Mouse (Mus musculus) left cerebral cortex, postnatal 10 days (tissue): ENCODE measurements around the gene Ifitm5. TPM values are rescaled to one million over a fixed set of nuclear protein-coding genes. Genes with fewer than 3 reads are reported as not detected.

Source experiments
- DNase-seq, 2 experiments: peaks; one replicate each; pipeline ENCODE4 v3.0.0; 2021 to 2022; ENCODE audit warnings: low spot score in 2 of 2, mixed read lengths in 1 of 2; ENCODE audit errors: extremely low spot score in 1 of 2
- intact Hi-C: fragments of 180-260 bp; cut with DNase I; formaldehyde crosslinking; loops from one replicate; pipeline ENCODE4 v1.15.1; 2025
- total RNA-seq, 2 experiments: library from RNA; stranded (reverse); gene quantifications; 2 replicates each; pipeline ENCODE4 v1.2.3; 2021

Gene Ifitm5
- total RNA-seq, 2 experiments from 2014 or later, result not detected

DNA sequence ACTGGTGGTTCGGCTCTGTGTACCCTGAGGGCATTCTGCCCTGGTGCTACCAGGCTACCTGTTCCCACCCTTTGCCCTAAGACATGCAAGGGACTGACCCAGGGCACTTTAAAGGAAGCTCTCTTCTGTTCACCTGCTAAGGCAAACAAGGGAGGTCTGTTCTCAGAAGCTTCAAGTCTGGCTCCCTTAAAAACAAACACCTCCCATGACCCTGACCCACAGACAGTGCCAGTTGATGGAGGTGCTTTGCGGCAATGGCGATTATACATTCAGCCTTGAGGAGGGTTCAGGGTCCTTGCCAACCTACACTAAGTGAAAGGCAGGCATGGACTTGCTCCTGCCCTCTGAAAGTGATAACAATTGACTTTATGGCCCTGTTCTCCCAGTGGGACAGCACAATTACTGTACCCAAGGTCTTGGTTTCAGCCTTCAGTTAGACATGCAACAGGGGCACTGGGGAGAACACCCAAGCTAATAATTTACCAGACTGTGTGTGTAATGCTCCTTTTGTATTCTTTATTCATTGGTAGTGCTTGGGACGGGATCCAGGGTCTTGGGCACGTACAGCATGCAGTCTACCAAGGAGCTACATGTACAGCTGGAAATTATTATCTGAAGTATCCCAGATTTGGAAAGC lies 37.1 kb downstream of the Ifitm5 start:
- intact Hi-C loops, result no loop called here
- DNase-seq, result no peak

DNA sequence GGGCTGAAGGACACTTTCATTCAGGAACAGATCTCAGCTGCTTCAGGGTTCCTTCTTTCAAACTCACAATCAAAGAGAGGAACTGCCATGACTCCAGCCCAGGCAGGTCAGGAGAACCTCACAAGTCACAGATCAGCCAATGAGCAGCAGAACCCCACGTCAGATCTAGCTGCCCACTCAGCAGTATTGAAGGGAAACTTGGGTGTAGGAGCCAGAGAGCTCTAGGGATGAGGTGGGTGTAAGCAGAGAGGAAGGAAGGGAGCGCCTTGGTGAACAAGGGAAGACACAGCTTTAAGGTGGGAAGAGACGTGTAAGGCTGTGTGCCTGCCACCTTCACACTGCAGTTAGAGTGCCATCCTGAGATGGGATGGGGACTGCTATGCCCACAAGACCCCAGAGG lies 37.8 kb downstream of the Ifitm5 start:
- DNase-seq, result no peak
- intact Hi-C loops, result no loop called here

DNA sequence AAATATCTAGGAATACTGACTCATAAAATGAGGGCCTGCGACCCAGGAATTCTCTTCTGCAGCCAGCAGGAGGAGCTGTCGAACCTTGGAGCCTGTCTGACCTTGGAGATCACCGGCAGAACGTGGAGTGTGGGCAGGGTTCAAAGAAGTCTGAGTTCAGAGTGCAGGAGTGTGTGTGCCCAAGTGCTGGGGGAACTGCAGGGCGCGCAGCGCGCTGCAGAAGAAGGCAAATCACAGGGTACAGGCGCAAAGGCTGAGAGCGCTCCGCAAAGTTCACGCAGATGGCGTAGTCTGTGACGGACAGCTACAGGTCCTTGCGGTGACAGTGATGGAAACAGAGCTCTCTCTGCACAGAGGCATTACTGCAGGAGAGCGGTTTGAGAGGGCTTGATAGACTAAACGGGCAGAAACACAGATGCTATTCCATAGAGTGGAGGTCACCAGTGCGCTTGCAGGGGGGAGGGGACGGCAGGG lies 41.4 kb downstream of the Ifitm5 start:
- DNase-seq, result peak; percentile 48 to 73
- intact Hi-C loops, result loop anchor here (1.0 to 5.0 kb wide), 2 partner anchors 140 to 269 kb away; no protein-coding TSS in a partner anchor

DNA sequence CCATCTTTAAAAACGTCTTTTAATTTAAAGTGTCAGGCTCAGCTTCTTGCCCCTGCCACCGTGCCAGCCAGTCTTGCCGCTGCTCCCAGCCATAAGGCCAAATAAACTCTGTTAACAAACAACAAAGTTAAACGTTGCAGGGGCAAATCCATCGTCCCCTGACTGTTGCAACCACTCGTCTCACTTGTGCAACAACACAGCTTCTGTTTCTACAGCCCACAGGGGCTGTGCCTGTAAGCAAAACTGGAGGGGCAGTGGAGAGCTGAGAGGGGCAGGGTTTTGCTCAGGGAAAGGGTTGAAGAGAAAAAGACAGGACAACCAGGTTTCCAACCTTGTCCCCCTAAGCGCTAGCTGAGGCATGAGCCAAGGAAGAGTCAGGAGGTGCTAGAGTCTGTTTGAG lies 41.9 kb downstream of the Ifitm5 start:
- intact Hi-C loops, result loop anchor here (1.0 to 5.0 kb wide), 2 partner anchors 140 to 269 kb away; no protein-coding TSS in a partner anchor

DNA sequence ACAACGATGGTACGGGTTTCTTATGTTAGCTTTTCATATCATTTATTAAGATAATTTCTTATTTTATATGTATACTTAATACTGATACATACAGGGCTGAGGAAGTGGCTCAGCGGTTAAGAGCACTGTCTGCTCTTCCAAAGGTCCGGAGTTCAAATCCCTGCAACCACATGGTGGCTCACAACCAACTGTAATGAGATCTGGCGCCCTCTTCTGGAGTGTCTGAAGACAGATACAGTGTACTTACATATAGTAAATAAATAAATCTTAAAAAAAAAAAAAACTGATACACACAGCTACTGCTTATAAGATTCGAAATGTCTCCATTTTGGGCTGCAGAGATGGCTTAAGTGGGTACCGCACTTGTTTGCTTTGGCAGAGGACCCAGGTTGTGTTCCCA lies 42.4 kb downstream of the Ifitm5 start:
- intact Hi-C loops, result loop anchor here (1.0 to 5.0 kb wide), 2 partner anchors 141 to 270 kb away; no protein-coding TSS in a partner anchor
- no peak for DNase-seq

More for the DNA sequence above, 41.9 kb downstream of the Ifitm5 start:
- no peak for DNase-seq

DNA sequence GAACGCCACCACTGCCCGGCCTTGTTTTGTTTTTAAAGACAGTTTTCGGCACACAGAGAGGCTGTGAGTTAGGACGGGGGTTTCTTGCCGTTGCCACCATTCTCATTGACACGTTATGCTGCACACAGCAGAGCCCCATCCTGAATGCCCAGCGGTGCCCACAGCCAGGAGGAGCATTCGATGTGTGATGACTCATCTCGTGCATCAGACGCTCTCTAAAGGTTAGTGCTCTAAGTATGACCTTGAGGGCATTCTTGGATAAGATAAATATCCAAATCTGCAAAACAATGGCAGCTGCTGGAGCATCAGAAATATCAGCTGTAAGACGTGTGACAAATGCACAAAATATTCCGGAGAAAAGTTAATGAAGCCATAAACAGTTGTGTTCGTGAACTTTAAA lies 43.0 kb downstream of the Ifitm5 start:
- intact Hi-C loops, result loop anchor here (5.0 kb wide), 1 partner anchor 270 kb away; no protein-coding TSS in a partner anchor
- DNase-seq, result no peak

DNA sequence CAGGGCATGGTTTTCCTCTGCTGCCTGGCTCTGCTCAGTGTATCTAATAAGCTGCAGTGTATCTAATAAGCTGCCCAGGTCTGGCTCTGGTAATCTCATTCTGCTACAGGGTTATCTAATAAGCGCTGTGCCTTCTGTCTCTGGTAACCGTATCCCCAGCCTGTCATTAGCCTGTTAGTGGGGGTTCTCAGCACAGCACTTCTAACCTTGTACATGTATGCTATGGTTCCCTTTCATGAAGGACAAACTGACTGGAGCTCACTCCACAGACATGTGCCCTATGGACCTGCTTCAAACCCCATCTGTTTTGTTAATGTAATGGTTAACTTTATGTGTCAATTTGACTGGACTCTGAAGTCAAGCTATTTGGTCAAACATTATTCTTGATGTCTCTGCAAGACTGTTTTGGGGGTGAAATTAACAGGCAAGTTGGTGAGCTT lies 44.4 kb downstream of the Ifitm5 start:
- intact Hi-C loops, result loop anchor here (5.0 kb wide), 1 partner anchor 272 kb away; no protein-coding TSS in a partner anchor
- DNase-seq, result no peak

DNA sequence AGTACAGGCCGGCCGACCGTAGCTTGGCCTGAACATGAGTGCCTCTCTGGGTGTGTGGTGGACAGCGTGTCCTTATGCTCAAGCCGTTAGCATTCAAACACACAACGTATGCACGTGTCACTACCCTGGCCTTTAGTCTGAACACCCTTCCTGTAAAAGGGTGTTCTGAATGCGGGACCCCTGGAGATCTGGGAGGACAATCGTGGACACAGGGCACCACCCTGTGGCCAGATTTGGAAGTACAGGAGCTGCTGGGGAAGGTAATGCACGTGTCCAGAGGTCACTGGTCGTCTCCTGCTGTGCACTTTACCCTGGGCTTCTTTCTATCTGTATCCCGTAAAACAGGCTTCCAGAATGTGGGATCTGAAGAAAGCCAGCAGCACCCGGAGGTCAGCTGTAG lies 46.9 kb downstream of the Ifitm5 start:
- peak; percentile 40 to 80 for DNase-seq
- intact Hi-C loops, result loop anchor here (2.0 kb wide), 1 partner anchor 58 kb away; the partner anchor contains the start of gene Scgb1c1

DNA sequence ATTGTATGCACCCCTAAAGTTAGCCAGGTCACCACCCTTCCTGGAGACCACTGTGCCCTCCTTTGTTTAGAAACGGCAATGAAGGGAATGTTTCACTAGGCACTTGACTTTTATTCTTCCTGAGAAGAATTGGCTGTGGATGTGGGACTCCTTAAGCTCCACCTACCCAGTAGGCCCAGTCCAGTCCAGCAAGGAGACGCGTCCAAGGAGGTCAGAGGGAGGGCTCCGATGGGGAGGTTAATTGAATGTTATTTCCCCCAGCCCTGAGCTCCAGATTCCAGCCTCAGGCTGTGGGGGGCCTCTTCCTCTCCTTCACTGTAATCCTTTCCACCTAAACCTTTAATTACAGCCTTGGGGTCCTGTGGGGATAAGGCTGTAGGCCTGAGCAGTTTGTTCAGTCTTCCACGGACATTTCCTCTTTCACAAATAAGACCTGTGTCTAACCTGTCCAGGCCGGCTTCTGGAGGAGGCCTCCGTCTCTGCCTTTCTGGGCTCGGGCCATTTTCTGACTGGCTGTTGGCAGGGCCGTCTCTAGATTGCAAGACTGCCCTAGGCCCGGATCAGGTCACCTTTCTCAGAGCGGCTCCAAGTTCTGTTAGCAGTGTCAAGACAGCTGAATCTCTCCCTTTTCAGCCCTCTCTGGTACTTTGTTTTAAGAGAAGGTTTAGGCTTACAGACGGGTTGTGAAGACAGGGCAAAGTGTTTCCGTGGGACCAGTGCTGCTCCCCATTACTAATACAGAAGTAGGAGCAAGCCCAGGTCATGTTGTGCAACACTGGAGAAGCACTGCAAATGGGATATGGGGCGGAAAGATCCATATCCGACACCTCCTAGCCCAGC lies 47.8 kb downstream of the Ifitm5 start:
- no peak for DNase-seq
- intact Hi-C loops, result loop anchor here (2.0 kb wide), 1 partner anchor 57 kb away; the partner anchor contains the start of gene Scgb1c1

DNA sequence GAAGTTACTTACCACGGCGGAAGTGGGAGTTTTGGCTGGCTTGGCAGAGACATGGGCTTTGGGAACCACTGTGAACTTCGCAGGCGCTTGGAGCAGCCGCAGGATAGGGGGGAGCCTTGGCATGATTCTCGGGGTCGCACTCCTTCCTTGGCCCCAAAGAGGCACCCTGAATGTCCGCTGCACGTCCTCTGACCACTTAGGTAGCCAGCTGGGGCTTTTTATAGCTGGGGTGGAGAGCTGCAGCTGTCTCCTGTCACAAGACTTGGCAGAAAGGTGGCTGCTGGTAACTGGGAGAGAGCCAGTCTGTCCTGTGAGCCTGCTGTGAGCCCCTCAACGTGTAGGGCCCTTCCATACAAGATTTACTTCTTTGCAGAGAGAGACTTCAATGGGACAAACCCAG lies 49.9 kb downstream of the Ifitm5 start, which contains the start of gene Cox8b:
Gene Cox8b, minus strand, starts transcription at position 227 of the 400 bp plus-strand sequence.
- no peak for DNase-seq
- intact Hi-C loops, result no loop called here

DNA sequence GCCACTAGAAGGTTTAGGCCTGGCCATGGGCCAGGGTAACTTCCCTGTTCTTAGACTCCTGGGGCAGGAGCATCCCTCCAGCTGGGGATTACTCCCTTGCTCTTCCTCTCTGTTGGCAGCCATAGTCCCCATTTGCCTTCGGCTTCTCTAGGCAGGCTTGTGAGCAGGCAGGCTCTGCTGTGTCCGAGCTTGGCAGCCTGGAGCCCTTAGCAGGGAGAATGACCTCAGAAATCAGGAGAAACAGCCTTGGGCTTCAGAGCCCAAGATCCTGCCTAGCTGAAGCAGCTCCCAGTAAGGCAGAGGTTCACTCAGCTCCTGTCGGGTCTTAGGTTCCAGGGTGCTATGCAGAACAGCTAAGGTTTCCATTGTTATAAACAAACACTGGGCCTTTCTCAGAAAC lies 51.0 kb downstream of the Ifitm5 start:
- DNase-seq, result no peak
- intact Hi-C loops, result no loop called here

Other genes starting within 250 kb of the Ifitm5 start
- not detected for gene Cyp2e1, start 186.6 kb downstream of the Ifitm5 start, total RNA-seq
- gene Syce1, start 162.4 kb downstream of the Ifitm5 start, total RNA-seq, result under 1 TPM in 1 of 2 experiments, not detected in 1; 0.54 TPM
- 10 to 100 TPM; 13.1 to 14.4 TPM for gene Zfp941, start 128.1 kb downstream of the Ifitm5 start, total RNA-seq
- gene Urah, start 115.3 kb downstream of the Ifitm5 start, total RNA-seq, result under 1 TPM in 1 of 2 experiments, not detected in 1; 0.69 TPM
- not detected for gene Scgb1c1, start 104.7 kb downstream of the Ifitm5 start, total RNA-seq
- not detected for gene Odf3, start 102.5 kb downstream of the Ifitm5 start, total RNA-seq
- 1 to 10 TPM in 1 of 2 experiments, under 1 TPM in 1; 0.89 to 1.1 TPM for gene Gm45785, start 94.0 kb downstream of the Ifitm5 start, total RNA-seq
- gene Ric8a, start 93.3 kb downstream of the Ifitm5 start, total RNA-seq, result 10 to 100 TPM; 92.0 to 93.3 TPM
- 10 to 100 TPM; 24.4 to 25.1 TPM for gene Bet1l, start 92.7 kb downstream of the Ifitm5 start, total RNA-seq
- 100 to 1,000 TPM; 144 to 153 TPM for gene Psmd13, start 68.3 kb downstream of the Ifitm5 start, total RNA-seq
- gene Sirt3, start 68.0 kb downstream of the Ifitm5 start, total RNA-seq, result 10 to 100 TPM; 52.5 to 53.0 TPM
- gene Cox8b, start 49.8 kb downstream of the Ifitm5 start, total RNA-seq, result not detected
- under 1 TPM; 0.39 to 0.67 TPM for gene Nlrp6, start 29.4 kb downstream of the Ifitm5 start, total RNA-seq
- 1 to 10 TPM; 2.4 to 3.9 TPM for gene Pgghg, start 8.9 kb downstream of the Ifitm5 start, total RNA-seq
- not detected for gene Gm45717, start 5.6 kb upstream of the Ifitm5 start, total RNA-seq
- 10 to 100 TPM; 18.0 to 20.0 TPM for gene Ifitm2, start 5.7 kb upstream of the Ifitm5 start, total RNA-seq
- gene Ifitm1, start 16.9 kb upstream of the Ifitm5 start, total RNA-seq, result 1 to 10 TPM; 3.2 to 3.3 TPM
- gene Ifitm3, start 60.5 kb upstream of the Ifitm5 start, total RNA-seq, result 1 to 10 TPM; 7.8 to 8.6 TPM
- not detected for gene Ifitm6, start 67.6 kb upstream of the Ifitm5 start, total RNA-seq
- not detected for gene Gm17387, start 78.8 kb upstream of the Ifitm5 start, total RNA-seq
- 100 to 1,000 TPM; 107 to 110 TPM for gene B4galnt4, start 110.8 kb upstream of the Ifitm5 start, total RNA-seq
- gene Pkp3, start 127.9 kb upstream of the Ifitm5 start, total RNA-seq, result not detected
- gene Sigirr, start 150.3 kb upstream of the Ifitm5 start, total RNA-seq, result 1 to 10 TPM; 2.3 to 2.8 TPM
- gene Ano9, start 167.5 kb upstream of the Ifitm5 start, total RNA-seq, result not detected
- 10 to 100 TPM; 48.4 to 54.0 TPM for gene Ptdss2, start 172.1 kb upstream of the Ifitm5 start, total RNA-seq
- gene Rnh1, start 222.6 kb upstream of the Ifitm5 start, total RNA-seq, result 10 to 100 TPM; 20.8 TPM
- gene Hras, start 243.7 kb upstream of the Ifitm5 start, total RNA-seq, result 100 to 1,000 TPM; 246 to 262 TPM
- 1 to 10 TPM; 4.7 to 4.9 TPM for gene Lrrc56, start 243.9 kb upstream of the Ifitm5 start, total RNA-seq